Mouse (Mus musculus): Measurements from ENCODE around the gene Arhgef33. TPM values are rescaled to one million over a fixed set of nuclear protein-coding genes. Genes with fewer than 3 reads are reported as not detected.

Arhgef33 gene
- polyA plus RNA-seq, 1 experiment from 2014 or later = 0.88 TPM

DNA sequence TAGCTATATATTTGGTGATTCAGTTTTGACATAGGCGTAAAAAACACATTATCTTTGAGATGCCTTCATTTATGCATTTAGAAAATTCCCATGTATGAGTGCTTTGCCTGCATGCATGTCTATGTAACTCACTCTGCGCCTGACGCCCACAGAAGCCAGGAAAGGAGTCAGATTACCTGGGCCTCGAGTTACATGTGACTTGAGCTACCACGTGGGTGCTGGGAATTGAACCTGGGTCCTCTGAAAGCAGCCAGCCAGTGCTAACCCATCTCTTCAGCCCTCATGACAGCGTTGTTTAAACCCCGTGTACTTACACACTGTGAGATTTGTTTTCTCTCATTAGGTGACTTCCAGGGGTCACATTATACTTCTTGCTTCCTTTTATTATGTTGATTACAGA lies 17.3 kb downstream of the Arhgef33 start:
- Histone ChIP-seq H3K4me1 (ENCODE audit: control insufficient read depth, insufficient read depth, low read length) (no peaks in the 10 kb centered on the region), H3K27ac (ENCODE audit: low read depth, low read length) (no peak overlapping the region), H3K36me3 (ENCODE audit: control insufficient read depth, insufficient read depth, low read length) (no peaks in the 10 kb centered on the region), H3K27me3 (replicated peaks; ENCODE audit: control insufficient read depth, insufficient read depth, low read length) (no peaks in the 10 kb centered on the region), H3K9ac (ENCODE audit: low read length) (no peak overlapping the region), H3K4me2 (ENCODE audit: low read length) (no peak overlapping the region), H3K9me3 (replicated peaks; ENCODE audit: control insufficient read depth, low read length) (no peaks in the 10 kb centered on the region), H3K4me3 (ENCODE audit: low read depth, low read length) (no peak overlapping the region)
- DNase-seq (ENCODE audit: low spot score) (no peak), ATAC-seq (no peak)
- 79% methylated on average over 7 of the region's 7 CpGs for WGBS

DNA sequence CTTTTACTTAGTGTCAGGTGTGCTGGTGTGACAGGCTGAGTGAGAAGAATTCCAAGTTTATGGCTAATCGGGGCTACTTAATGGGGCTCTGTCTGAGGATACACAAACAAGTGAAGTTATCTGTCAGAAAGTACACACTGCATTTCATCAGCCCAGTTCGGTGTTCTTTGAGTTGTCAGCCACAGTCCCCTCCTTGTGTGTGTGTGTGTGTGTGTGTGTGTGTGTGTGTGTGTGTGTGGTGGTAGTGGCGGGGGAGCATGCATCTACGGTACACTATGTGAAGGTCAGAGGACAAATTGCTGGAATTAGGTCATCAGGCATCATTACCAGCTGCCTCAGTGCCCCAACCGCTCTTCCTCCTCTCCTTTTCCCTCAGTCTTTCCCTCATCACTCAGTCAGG lies 18.2 kb downstream of the Arhgef33 start:
- ATAC-seq = no peak

DNA sequence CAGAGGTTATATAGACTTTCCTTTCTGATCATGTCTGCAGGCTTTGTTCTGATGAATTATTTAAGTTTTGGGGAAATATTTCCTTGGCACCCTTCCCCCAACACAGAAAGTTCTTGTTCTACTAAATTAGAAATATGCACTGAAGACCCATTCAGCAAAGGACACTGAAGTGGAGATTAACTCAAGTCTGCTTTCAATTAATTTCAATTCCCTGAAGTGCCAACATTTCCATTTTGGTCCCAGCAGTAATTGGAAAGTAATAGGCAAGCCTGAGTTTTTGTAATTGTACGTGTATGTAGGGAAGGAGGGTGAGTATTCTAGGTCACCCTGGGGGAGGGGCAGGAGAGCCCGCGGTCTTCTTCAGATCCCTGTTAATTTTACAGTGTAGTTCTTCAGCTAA lies 19.2 kb downstream of the Arhgef33 start:
- ATAC-seq = no peak
- Histone ChIP-seq H3K4me1 (ENCODE audit: control insufficient read depth, insufficient read depth, low read length) (no peaks in the 10 kb centered on the region), H3K4me2 (ENCODE audit: low read length) (no peak overlapping the region), H3K27ac (ENCODE audit: low read depth, low read length) (no peak overlapping the region), H3K9ac (ENCODE audit: low read length) (no peak overlapping the region), H3K4me3 (ENCODE audit: low read depth, low read length) (no peak overlapping the region), H3K36me3 (ENCODE audit: control insufficient read depth, insufficient read depth, low read length) (no peaks in the 10 kb centered on the region), H3K9me3 (replicated peaks; ENCODE audit: control insufficient read depth, low read length) (no peaks in the 10 kb centered on the region), H3K27me3 (replicated peaks; ENCODE audit: control insufficient read depth, insufficient read depth, low read length) (no peaks in the 10 kb centered on the region)
- no peak for DNase-seq (ENCODE audit: low spot score)
- 74% methylated on average over 3 of the region's 3 CpGs for WGBS

More for the DNA sequence above, 18.2 kb downstream of the Arhgef33 start:
- no peak for DNase-seq (ENCODE audit: low spot score)
- Histone ChIP-seq H3K36me3 (ENCODE audit: control insufficient read depth, insufficient read depth, low read length) (no peaks in the 10 kb centered on the region), H3K27me3 (replicated peaks; ENCODE audit: control insufficient read depth, insufficient read depth, low read length) (no peaks in the 10 kb centered on the region), H3K9ac (ENCODE audit: low read length) (no peak overlapping the region), H3K4me1 (ENCODE audit: control insufficient read depth, insufficient read depth, low read length) (no peaks in the 10 kb centered on the region), H3K27ac (ENCODE audit: low read depth, low read length) (no peak overlapping the region), H3K4me2 (ENCODE audit: low read length) (no peak overlapping the region), H3K4me3 (ENCODE audit: low read depth, low read length) (no peak overlapping the region), H3K9me3 (replicated peaks; ENCODE audit: control insufficient read depth, low read length) (no peaks in the 10 kb centered on the region)
- 86% methylated on average over 5 of the region's 5 CpGs for WGBS

DNA sequence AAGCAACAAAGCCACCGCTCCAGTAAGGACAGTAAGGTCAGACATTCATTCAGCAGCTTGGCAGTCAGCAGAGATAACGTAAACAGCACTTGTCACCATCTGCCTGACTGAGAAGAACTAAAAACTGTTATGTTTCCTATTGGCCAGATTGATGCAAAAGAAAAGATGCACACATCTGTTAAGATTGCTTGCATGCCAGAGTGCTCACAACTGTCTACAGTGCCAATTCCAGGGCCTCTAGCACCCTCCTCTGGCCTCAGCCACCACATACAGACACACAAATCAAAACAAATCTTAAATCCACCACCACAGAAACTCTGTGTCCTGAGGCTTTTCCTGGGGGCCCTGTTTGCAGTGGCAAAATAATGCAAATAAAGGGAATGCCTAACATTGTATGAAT lies 25.2 kb downstream of the Arhgef33 start:
- no peak overlapping the region for H3K27ac ChIP-seq (ENCODE audit: low read depth, low read length)
- H3K9ac ChIP-seq (ENCODE audit: low read length) = no peak overlapping the region
- no peaks in the 10 kb centered on the region for H3K36me3 ChIP-seq (ENCODE audit: control insufficient read depth, insufficient read depth, low read length)
- no peaks in the 10 kb centered on the region for H3K9me3 ChIP-seq (replicated peaks; ENCODE audit: control insufficient read depth, low read length)
- H3K4me2 ChIP-seq (ENCODE audit: low read length) = no peak overlapping the region
- H3K4me3 ChIP-seq (ENCODE audit: low read depth, low read length) = no peak overlapping the region
- no peaks in the 10 kb centered on the region for H3K27me3 ChIP-seq (replicated peaks; ENCODE audit: control insufficient read depth, insufficient read depth, low read length)
- no peaks in the 10 kb centered on the region for H3K4me1 ChIP-seq (ENCODE audit: control insufficient read depth, insufficient read depth, low read length)
- DNase-seq (ENCODE audit: low spot score) (peak; percentile 38), ATAC-seq (no peak)
- WGBS = 73% methylated on average over 2 of the region's 2 CpGs

DNA sequence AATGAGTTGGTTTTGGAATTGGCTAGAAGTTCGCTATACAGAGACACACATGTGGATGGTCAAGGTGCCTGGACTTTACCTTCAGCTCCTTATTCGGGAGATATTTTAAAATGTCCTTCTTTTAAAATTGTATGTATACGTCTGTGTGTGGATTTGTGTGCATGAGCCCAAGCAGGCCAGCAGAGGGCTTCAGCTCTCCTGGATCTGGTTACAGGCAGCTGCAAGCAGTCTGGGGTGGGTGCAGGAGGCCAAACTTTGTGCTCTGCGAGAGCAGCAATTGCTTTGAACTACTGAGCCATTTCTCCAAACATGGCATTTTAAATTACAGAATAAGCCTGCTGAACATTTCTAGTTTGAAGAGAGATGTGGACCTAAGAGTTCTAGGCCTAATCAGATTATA lies 38.1 kb downstream of the Arhgef33 start:
- Histone ChIP-seq H3K9ac (ENCODE audit: low read length) (no peak overlapping the region), H3K4me3 (ENCODE audit: low read depth, low read length) (no peak overlapping the region), H3K4me2 (ENCODE audit: low read length) (no peak overlapping the region), H3K27me3 (replicated peaks; ENCODE audit: control insufficient read depth, insufficient read depth, low read length) (no peaks in the 10 kb centered on the region), H3K9me3 (replicated peaks; ENCODE audit: control insufficient read depth, low read length) (no peaks in the 10 kb centered on the region), H3K4me1 (ENCODE audit: control insufficient read depth, insufficient read depth, low read length) (no peaks in the 10 kb centered on the region), H3K36me3 (ENCODE audit: control insufficient read depth, insufficient read depth, low read length) (no peaks in the 10 kb centered on the region), H3K27ac (ENCODE audit: low read depth, low read length) (no peak overlapping the region)
- 83% methylated on average over 4 of the region's 4 CpGs for WGBS
- no peak for DNase-seq (ENCODE audit: low spot score)
- no peak for ATAC-seq

DNA sequence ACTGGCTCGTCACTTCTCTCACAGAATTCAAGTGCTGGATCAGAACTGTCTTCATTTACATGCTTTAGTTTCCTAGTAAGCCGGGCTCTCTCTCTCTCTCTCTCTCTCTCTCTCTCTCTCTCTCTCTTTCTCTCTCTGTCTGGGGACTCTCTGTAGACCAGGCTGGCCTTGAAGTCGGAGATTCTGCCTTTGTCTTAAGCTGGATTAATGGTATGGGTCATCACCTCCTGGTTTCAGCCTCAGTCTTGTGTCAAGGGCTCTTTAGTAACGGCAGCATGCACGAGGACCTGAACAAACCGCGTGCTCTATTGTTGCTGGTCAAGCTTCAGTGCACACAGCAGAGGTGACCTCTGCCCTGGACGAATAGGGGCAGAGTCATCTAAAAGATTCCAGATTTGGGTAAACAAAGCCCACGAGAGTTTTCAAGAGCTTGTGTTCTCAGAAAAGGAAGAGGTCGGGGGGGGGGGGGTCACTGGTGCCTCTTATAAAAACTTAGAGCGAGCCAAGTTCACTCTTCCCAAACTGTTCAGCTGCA lies 39.5 kb downstream of the Arhgef33 start:
- Histone ChIP-seq H3K9me3 (replicated peaks; ENCODE audit: control insufficient read depth, low read length) (no peaks in the 10 kb centered on the region), H3K4me1 (ENCODE audit: control insufficient read depth, insufficient read depth, low read length) (no peaks in the 10 kb centered on the region), H3K27me3 (replicated peaks; ENCODE audit: control insufficient read depth, insufficient read depth, low read length) (no peaks in the 10 kb centered on the region), H3K9ac (ENCODE audit: low read length) (no peak overlapping the region), H3K27ac (ENCODE audit: low read depth, low read length) (no peak overlapping the region), H3K36me3 (ENCODE audit: control insufficient read depth, insufficient read depth, low read length) (no peaks in the 10 kb centered on the region), H3K4me3 (ENCODE audit: low read depth, low read length) (no peak overlapping the region), H3K4me2 (ENCODE audit: low read length) (no peak overlapping the region)
- DNase-seq (ENCODE audit: low spot score) (no peak), ATAC-seq (no peak)
- WGBS = 25% methylated on average over 11 of the region's 11 CpGs

DNA sequence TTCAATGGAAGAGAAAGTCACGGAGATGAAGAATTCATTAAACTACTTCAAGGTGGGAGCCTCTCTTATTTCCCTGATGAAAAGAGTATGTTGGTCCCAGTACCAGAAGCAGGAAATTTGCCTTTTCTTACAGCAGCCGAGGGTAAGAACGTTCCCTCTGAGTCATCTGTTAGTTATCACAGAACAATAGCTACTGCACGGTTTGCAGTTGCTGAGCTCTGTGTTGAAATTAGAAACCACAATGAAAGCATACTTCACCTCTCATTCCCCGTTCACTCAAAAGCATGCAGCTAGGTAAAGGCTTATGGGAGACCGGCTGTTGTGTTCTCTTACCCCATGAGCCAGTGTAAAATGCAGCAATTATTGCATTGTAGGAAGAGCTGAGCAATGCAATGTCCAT lies 40.0 kb downstream of the Arhgef33 start:
- H3K4me1 ChIP-seq (ENCODE audit: control insufficient read depth, insufficient read depth, low read length) = no peaks in the 10 kb centered on the region
- no peak overlapping the region for H3K4me2 ChIP-seq (ENCODE audit: low read length)
- no peak overlapping the region for H3K9ac ChIP-seq (ENCODE audit: low read length)
- no peaks in the 10 kb centered on the region for H3K36me3 ChIP-seq (ENCODE audit: control insufficient read depth, insufficient read depth, low read length)
- ATAC-seq = no peak
- H3K9me3 ChIP-seq (replicated peaks; ENCODE audit: control insufficient read depth, low read length) = no peaks in the 10 kb centered on the region
- 64% methylated on average over 6 of the region's 6 CpGs for WGBS
- DNase-seq (ENCODE audit: low spot score) = no peak
- H3K27me3 ChIP-seq (replicated peaks; ENCODE audit: control insufficient read depth, insufficient read depth, low read length) = no peaks in the 10 kb centered on the region
- no peak overlapping the region for H3K4me3 ChIP-seq (ENCODE audit: low read depth, low read length)
- H3K27ac ChIP-seq (ENCODE audit: low read depth, low read length) = no peak overlapping the region

DNA sequence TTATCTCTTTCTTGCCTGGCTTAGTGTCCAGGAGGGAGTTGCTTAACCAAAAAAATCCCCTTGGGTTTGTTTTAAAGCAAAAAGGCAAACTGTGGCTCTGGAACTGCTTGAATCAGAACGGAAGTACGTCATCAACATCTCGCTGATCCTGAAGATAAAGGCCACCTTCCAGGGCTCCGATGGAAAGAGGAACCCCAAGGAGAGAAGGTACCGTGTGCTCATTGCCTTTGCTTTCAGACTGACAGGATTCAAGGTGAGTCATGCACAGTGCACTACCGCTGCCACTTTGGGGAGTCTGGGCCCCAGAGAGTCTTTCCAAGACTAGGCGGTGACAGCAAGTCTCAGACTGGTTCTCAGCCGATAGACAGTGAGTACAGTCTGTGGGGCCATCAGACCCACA lies 53.0 kb downstream of the Arhgef33 start:
- Histone ChIP-seq H3K4me2 (ENCODE audit: low read length) (no peak overlapping the region), H3K27ac (ENCODE audit: low read depth, low read length) (no peak overlapping the region), H3K9ac (ENCODE audit: low read length) (no peak overlapping the region), H3K27me3 (replicated peaks; ENCODE audit: control insufficient read depth, insufficient read depth, low read length) (no peaks in the 10 kb centered on the region), H3K4me1 (ENCODE audit: control insufficient read depth, insufficient read depth, low read length) (no peaks in the 10 kb centered on the region), H3K4me3 (ENCODE audit: low read depth, low read length) (no peak overlapping the region), H3K36me3 (ENCODE audit: control insufficient read depth, insufficient read depth, low read length) (no peaks in the 10 kb centered on the region), H3K9me3 (replicated peaks; ENCODE audit: control insufficient read depth, low read length) (no peaks in the 10 kb centered on the region)
- WGBS = 91% methylated on average over 8 of the region's 8 CpGs
- DNase-seq (ENCODE audit: low spot score) (no peak), ATAC-seq (no peak)

DNA sequence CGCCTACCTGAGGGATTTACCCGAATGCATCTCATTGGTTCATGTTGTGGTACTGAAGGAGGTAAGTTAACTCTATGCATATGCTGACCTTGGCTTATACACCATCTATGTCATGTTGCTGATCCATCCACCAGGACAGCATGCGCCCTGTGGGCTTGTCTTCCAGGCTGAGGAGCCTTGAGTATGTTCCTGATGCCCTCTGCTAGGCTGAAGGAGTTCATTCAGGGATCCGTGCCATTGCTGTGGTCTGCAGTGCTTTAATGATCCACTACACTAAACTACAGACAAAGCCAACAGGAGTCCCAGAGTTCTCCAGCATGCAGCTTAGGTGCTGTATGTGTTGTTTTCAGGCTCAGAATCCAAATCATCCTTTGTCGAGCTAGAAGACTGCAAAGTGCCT lies 60.1 kb downstream of the Arhgef33 start:
- ATAC-seq (no peak), DNase-seq (ENCODE audit: low spot score) (no peak)
- no peaks in the 10 kb centered on the region for H3K36me3 ChIP-seq (ENCODE audit: control insufficient read depth, insufficient read depth, low read length)
- no peaks in the 10 kb centered on the region for H3K4me1 ChIP-seq (ENCODE audit: control insufficient read depth, insufficient read depth, low read length)
- 92% methylated on average over 5 of the region's 5 CpGs for WGBS
- no peak overlapping the region for H3K9ac ChIP-seq (ENCODE audit: low read length)
- no peaks in the 10 kb centered on the region for H3K9me3 ChIP-seq (replicated peaks; ENCODE audit: control insufficient read depth, low read length)
- no peak overlapping the region for H3K4me2 ChIP-seq (ENCODE audit: low read length)
- H3K27ac ChIP-seq (ENCODE audit: low read depth, low read length) = no peak overlapping the region
- no peaks in the 10 kb centered on the region for H3K27me3 ChIP-seq (replicated peaks; ENCODE audit: control insufficient read depth, insufficient read depth, low read length)
- no peak overlapping the region for H3K4me3 ChIP-seq (ENCODE audit: low read depth, low read length)

Measured in forebrain, embryonic 14.5 days (tissue).